Mouse (Mus musculus): ENCODE data around the gene Hmgb1. TPM values are rescaled to one million over a fixed set of nuclear protein-coding genes. Genes with fewer than 3 reads are reported as not detected.

Gene Hmgb1
- polyA plus RNA-seq (2012), result 567 and 760 TPM in 2 replicates

DNA sequence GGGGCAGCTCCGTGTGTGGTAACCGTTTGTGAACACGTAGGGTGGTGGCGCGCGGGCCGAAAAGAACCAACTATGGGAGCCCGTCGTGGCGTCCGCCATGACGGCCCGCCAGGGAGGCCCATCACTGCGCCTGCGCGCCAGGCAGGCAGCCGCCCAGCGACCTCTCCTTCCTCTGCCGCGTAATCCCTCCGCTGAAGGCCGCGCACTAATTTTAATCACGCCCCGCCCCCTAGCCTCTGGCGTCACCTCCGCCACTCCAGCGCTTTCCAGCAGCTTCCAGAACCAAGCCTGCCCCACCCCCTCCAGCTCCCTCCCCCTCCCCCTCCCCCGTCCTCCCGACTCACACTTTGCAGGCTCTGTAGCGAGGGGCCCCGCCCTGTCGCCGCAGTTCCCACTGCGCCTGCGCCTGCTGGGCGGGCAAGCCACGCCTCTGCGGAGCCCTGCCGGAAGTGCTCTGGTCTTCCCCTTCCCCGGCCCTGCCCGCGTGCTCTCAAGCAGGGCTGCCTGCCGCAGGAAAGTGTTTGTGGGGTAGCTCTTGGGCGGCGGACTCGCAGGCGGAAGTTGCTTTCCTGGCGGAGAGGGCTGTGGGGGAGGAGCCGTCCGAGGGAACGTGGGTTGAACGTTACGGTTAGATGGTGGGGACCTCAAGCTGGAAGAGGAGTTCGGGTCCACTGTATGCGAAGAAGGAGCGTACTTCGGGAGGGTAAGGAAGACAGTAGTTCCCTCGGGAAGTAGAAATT is at the start of gene Hmgb1, which contains the start of gene Uspl1:
Gene Hmgb1, minus strand, starts transcription at position 386 of the 740 bp plus-strand sequence.
Gene Uspl1, plus strand, starts transcription at position 247 of the 740 bp plus-strand sequence.
- TF ChIP-seq GATA1 (IDR thresholded peaks at IDR 0.05; ENCODE audit: low read length), result no peak

DNA sequence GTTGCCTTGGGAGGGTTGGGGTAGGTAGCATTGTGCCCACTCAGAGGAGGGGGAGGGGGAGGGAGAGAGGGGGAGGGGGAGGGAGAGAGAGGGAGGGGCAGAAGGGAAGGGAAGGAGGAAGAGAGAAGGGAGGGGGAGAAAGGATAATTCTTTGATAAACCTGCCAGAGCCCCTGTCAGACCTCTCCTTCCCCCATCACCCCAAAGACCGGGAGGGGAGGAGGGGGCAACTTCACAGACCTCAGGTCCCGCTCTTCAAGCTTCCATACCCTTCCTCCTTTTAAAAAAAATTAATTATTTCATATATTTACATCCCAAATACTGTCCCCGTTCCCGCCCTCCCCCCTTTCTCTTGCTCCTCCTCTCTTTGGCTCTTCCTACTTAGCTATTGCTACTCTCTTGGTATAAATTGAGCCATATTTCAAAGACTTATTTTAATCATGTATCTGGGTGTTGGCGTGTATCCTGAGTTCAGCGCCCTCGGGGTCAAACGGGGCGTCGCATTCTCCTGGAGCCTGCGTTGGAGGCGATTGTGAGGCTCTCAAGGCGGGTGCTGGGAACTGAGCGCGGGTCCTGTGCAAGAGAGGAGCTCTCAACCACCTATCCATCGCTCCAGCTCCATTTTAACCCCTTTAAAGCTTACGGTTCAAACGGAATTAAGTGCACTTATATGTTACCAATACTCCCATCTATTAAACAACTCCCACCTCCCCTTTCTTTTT is 45.5 kb upstream of the Hmgb1 start:
- TF ChIP-seq GATA1 (IDR thresholded peaks at IDR 0.05; ENCODE audit: low read length), result no peak

DNA sequence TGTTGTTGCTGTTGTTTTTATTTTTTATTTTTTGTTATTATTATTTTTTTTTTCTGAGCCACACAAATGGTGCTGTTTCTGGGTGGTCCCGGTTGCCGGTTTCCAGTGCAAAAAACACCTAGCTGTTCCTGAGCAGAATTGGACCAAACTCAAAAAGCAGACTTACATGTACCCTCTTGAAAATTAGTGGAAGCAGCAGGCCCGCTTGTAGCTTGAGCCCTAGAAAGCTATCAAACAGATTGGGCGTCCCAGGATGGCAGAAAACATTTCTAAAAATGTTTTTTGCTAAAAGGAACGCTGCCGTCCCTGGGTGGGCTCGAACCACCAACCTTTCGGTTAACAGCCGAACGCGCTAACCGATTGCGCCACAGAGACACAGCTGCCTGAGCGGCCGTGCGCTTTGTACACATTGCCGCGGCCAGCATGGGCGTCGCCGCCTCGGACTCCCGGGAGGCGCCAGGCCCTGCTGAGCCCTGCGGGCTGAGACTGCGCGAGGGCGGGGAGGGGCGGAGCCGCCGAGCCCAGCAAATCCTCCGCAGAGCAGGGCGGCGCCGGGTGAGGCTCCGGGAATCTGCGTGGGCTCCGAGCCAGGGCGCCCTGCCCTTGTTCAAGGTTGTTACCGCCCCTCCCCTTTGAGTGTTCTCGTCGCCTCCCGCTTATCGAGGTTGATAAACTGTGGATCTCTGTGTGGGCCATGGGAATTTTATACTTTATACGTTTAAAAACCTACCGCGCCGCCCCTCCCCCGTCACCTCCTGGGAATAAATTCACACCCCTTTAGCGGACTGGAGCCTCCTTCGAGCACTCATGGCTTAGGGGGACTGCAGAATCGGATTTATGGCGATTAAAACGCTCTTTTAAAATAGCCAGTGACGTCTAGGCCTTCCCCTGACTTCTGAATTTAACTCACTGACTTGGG is 44.7 kb upstream of the Hmgb1 start:
- TF ChIP-seq GATA1 (IDR thresholded peaks at IDR 0.05; ENCODE audit: low read length), result no peak

DNA sequence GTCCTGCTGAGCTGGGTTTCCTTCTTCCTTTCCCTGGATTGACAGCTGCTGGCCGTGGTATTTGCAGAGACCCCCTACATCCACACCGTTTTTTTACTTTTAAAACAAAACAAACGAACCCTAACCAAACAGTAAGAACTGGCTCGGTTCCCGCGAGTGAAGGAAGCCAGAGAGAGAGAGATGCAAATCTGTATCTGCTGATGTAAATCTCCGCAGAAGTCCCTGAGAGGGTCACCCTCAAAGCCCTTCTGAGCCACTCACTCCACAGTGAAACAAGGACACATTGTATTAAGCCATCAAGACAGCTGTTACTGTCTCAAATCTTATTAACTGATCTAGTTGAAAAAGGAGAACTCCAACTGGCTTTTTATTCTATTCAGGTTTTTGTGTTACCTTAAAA is 40.4 kb upstream of the Hmgb1 start:
- TF ChIP-seq GATA1 (IDR thresholded peaks at IDR 0.05; ENCODE audit: low read length), result no peak

DNA sequence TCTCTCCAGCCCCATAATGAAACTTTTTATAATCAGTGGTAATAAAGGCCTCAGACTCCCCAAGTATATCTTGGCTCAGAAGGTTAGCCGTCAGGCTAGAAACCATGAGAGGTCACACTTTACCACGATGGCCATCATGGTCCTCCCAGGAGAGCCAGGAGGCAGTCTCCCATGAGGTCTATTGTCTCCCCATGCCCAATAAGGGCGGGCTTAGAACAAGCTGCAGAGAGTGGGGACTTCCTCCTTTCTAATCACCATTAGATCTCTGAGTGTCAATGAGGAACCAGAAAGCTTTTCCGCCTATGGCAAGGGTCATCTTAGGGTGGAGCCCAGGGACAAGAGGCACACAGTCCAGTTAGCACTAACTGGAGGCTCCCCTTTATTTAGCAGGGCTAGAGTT is 37.1 kb upstream of the Hmgb1 start:
- TF ChIP-seq GATA1 (IDR thresholded peaks at IDR 0.05; ENCODE audit: low read length), result no peak

DNA sequence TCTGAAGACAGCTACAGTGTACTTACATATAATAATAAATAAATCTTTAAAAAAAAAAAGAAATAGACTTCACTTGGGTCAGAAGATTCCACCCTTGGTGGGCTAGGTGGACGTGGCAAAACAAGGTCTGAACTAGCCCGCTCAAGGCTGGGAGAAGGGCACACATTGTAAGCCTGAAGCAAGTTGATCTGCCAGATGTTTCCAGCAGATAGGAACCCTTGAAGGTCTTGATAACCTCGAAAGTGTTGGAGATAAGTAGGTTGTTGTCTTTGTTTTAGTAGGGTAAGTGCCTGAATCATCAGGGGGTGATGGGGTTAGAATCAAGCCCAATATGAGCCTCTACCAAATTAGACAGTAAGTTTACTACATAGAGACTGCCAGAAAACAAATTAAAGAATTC is 35.2 kb upstream of the Hmgb1 start:
- peak; percentile 48 for TF ChIP-seq GATA1 (IDR thresholded peaks at IDR 0.05; ENCODE audit: low read length)

DNA sequence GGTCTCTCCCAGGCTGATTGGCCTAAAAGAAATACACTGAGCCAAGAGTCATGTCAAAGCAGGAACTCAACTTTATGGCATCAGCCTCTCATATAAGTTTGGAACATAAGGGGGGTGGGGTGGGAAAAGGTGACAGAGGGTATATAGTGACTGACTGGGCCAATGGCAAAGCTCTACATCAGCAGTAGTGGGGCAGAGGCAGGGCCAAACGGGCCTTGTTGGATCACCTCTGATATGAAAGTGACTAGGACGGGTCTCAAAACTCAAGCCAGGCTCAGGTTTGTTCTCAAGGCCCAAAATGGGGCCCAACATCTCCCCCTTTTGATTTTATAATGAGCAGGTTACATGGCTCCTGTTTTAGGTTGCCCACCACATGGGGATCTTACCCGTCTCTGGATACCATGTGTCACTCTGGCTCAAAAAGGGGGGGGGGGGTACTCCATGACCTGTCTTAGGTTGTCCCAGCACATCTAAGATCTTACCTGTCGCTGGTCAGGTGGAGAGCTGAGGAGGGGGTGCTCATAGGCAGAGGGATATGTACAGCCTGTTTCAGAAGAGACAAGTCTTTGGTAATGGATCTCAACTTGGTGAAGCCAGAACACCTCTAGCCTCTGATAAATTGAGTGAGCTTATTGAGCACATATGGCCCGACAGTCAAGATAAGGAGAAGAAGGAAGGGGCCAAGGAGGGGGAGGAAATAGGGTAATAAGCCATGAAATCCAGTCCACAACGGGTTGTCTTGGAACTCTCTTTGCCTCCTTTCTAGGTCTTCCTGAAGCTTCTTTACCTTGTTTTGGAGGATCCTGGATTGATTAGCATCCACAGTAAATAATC is 33.5 kb upstream of the Hmgb1 start:
- no peak for TF ChIP-seq GATA1 (IDR thresholded peaks at IDR 0.05; ENCODE audit: low read length)

DNA sequence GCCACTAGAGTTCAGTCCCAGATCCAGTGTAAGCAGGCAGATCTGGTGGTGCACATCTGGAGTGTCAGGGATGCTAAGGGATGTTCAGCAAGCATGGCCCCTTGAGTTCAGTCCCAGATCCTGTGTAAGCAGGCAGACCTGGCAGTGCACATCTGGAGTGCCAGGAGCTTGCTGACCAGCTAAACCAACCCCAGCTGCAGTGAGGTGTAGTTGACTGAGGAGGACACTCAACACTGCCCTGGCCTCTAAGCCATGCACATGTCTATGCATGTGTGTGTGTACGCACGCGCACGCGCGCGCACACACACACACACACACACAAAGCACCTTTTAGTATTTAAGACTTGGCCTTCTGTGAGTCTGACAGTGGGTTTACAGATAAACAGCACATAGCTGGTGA is 31.3 kb upstream of the Hmgb1 start:
- TF ChIP-seq GATA1 (IDR thresholded peaks at IDR 0.05; ENCODE audit: low read length), result no peak

DNA sequence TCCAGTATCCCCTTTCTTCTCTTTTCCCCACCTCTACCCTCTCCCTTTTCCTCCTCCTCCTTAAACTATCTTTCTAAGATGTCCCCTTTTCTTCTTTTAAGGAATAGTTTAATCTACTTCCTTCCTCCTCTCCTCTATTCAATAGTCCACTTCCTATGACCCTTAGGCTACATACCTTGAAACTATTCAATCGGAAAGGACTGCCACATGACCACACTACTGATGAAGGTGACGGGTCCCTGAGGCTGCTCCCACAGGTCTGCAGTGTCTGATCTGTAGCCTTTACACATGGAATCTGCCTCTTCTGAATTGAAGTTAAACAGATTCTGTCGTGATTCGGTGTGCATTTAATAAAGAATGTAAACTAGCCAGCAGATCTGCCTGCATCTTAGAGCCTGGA is 28.5 kb upstream of the Hmgb1 start:
- no peak for TF ChIP-seq GATA1 (IDR thresholded peaks at IDR 0.05; ENCODE audit: low read length)

DNA sequence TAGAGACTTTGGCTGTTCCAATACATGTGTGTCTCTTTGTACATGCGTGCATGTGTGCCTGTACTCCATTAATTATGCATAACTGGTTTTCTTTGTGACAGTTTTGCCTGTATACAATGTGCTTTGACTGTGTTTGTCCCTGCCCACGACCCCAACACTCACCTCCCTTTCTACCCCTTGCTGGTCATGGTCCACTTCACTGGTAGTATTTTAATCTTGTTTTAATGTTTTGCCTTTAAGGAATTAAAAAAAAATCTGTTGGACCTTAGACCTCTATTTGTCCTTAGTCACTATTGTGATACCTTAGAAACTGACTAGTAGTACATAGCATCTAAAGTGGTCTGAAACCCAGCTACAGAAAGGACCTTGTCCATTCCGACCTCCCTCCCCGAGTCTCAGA is 26.8 kb upstream of the Hmgb1 start:
- no peak for TF ChIP-seq GATA1 (IDR thresholded peaks at IDR 0.05; ENCODE audit: low read length)

DNA sequence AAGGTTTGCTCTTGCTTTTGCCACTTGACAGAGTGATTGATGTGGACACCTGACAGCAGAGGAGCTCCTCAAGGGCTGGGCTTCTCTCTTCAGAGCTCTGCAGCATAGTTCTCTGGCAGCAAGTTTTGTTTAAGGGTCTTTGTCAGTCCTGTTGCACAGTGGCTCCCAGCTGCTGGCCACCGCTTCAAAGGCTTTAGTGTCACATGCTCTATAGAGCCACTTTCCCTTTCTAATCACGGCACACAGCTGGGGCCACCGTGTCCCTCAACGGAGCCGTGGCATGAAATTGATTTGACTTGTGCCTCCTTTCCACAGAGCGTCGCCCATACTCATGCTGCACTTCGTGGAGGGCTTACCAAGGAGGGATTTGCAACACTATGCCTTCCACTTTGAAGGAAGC is 25.0 kb upstream of the Hmgb1 start:
- TF ChIP-seq GATA1 (IDR thresholded peaks at IDR 0.05; ENCODE audit: low read length), result no peak

DNA sequence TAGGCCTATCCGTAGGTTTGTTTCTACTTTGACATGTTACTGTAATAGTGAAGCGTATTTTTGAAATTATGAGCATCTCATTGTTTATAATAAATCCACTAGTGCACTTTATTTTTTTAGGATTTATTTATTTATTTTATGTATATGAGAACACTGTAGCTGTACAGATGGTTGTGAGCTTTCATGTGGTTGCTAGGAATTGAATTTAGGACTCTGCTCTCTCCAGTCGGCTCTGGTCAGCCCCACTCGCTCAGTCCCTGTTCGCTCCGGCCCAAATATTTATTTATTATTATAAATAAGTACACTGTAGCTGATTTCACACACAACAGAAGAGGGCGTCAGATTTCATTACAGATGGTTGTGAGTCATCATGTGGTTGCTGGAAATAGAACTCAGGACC is 24.5 kb upstream of the Hmgb1 start:
- no peak for TF ChIP-seq GATA1 (IDR thresholded peaks at IDR 0.05; ENCODE audit: low read length)

DNA sequence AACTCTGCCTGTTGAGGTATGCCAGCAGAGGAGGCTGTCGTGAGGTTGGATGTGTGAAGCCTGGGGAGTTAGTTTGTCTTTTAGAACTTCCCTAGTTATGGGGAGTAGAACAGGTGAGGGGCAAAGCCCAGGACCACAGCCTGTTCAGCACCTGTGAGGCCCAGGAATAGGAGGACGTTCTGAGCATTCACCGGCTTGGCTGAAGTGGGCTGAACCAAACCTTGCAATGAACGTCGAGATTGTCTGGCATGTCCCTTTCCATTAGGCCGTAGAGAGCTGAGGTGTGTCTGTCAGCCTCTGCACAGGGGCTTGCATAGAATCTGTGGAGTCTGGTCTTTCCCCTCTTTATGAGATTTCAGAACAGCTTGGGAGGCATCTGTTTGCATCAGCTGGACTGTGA is 23.4 kb upstream of the Hmgb1 start:
- no peak for TF ChIP-seq GATA1 (IDR thresholded peaks at IDR 0.05; ENCODE audit: low read length)

DNA sequence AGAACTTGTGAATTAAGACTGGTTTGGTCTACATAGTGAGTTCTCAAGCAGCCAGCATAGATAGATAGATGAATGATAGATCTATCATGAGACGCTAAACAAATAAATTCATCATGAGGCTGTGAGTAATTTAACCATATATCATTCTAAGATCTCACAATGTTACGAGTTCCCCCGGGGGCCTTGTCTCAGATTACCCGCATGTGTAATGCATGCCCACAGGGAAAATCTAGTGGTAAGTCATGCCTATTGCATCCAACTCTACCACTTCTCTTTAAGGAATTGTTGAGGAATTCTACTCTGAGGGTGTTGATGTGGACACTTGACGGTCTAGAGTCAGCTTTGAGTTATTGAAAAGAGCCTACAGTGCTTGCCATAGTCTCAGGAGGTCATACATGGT is 22.0 kb upstream of the Hmgb1 start:
- no peak for TF ChIP-seq GATA1 (IDR thresholded peaks at IDR 0.05; ENCODE audit: low read length)

DNA sequence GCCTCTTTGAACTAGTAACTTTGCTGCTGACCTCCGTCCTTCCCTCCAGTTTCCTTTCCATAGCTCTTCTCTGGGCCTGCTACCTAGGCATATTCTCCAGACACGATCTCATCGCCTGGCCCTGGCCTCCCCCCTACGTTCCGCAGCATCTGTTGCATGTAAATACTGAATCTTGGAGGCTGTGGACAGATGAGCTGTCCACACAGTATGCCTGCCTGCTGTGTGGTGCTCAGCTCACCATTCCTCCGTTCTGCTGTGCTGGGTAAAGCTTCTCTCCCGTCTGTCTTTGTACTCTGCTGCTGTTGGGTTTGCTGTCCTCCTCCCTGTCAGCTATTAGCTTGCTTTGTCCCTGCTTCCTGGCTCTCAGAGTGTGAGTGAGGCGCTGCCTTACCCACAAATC is 21.0 kb upstream of the Hmgb1 start:
- TF ChIP-seq GATA1 (IDR thresholded peaks at IDR 0.05; ENCODE audit: low read length), result no peak

Measured in G1E-ER4 (cell line).